Mouse (Mus musculus): ENCODE measurements around the gene Thsd7a. TPM values are rescaled to one million over a fixed set of nuclear protein-coding genes. Genes with fewer than 3 reads are reported as not detected.

Gene Thsd7a
- total and polyA plus RNA-seq, 3 experiments = 0.30 TPM; not detected in 2

DNA sequence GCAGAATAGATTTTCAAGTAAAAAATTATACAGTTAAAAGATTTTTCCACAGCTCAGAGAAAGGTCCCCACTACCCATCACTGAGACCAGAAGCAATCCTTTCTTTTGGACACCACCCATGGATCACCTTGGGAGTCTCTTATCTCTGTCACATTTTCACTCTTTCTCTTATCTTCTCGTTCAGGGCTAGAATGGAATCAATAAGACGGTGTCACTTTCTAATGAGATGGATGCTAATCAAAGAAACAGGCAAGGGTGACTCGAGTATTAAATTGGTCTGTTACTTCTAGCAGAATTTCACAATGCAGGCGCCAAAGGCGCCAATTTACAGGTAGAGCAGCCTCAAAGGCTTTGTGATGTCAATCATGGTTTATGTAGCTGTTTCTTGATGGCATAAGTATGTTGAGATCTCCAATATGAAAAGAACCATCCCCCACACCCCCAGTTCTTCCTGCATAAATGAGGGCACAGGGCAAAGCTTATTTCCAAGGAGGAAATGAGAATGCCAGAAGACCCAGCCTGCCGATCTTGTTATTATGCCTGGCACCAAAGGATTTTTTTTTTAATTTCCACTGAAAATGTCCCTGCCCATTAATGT is 173.5 kb downstream of the Thsd7a start:
- H3K27me3 ChIP-seq (replicated peaks) = no peaks in the 10 kb centered on the region
- no peaks in the 10 kb centered on the region for H3K4me1 ChIP-seq (ENCODE audit: control insufficient read depth in 1 of 2, insufficient read depth in 2 of 2)
- TF ChIP-seq MAFK (IDR thresholded peaks at IDR 0.05; ENCODE audit: insufficient replicate concordance, low read length) (no peak), NRF1 (IDR thresholded peaks at IDR 0.05; ENCODE audit: low read depth, low read length) (no peak), EP300 (IDR thresholded peaks at IDR 0.05; ENCODE audit: low read length) (no peak), MYC (IDR thresholded peaks at IDR 0.05; ENCODE audit: low read depth, low read length) (no peak)
- no peak overlapping the region for H3K27ac ChIP-seq (ENCODE audit: insufficient read depth, low read depth)
- no peaks in the 10 kb centered on the region for H3K79me2 ChIP-seq (replicated peaks; ENCODE audit: control insufficient read depth, extremely low read depth, insufficient read depth, poor library complexity, severe bottlenecking)
- no peaks in the 10 kb centered on the region for H3K9me3 ChIP-seq (replicated peaks; ENCODE audit: low read length)
- dilution Hi-C loops (cut with MboI; ENCODE audit: extremely low pct_ligation_motif_present, extremely low pct_unique_long_range_greater_than_20kb, low sequenced_read_pairs) (no loop called here), in situ Hi-C loops (cut with MboI; ENCODE audit: low pct_ligation_motif_present, low pct_unique_long_range_greater_than_20kb, low sequenced_read_pairs) (no loop called here)
- no peak for DNase-seq (ENCODE audit: extremely low read depth)
- H3K36me3 ChIP-seq (replicated peaks in 1 of 2; ENCODE audit: control insufficient read depth in 1 of 2, insufficient read depth in 1 of 2, low read length in 1 of 2) = no peaks in the 10 kb centered on the region
- H3K9ac ChIP-seq (ENCODE audit: insufficient read depth, low read depth) = no peak overlapping the region
- no peak overlapping the region for H3K4me2 ChIP-seq (ENCODE audit: insufficient read depth, low read depth, poor library complexity, severe bottlenecking)
- H3K4me3 ChIP-seq (replicated peaks in 1 of 3; ENCODE audit: low read depth in 2 of 3, low read length in 2 of 3, poor library complexity in 1 of 3) = no peak overlapping the region

DNA sequence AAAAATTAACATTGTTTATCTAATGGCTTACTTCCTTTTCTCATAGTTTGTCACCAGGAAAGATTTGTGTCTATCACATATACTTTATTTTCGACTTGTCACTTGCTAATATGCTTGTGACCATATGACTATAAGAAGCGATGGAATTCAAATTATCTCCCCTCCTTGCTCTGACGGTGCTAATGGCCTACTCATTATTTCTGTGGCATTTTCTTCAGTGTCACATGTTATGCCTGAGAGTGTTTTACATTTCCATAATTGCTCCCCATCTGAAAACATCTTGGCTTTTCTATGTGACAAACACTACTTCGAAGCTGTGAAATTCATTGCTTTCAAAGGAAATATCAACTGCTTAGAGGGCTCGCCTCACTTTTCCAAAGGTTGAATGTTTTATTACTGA is 177.0 kb downstream of the Thsd7a start:
- in situ Hi-C loops (cut with MboI; ENCODE audit: low pct_ligation_motif_present, low pct_unique_long_range_greater_than_20kb, low sequenced_read_pairs) (no loop called here), dilution Hi-C loops (cut with MboI; ENCODE audit: extremely low pct_ligation_motif_present, extremely low pct_unique_long_range_greater_than_20kb, low sequenced_read_pairs) (no loop called here)
- Histone ChIP-seq H3K27me3 (replicated peaks) (no peaks in the 10 kb centered on the region), H3K79me2 (replicated peaks; ENCODE audit: control insufficient read depth, extremely low read depth, insufficient read depth, poor library complexity, severe bottlenecking) (no peaks in the 10 kb centered on the region), H3K4me3 (replicated peaks in 1 of 3; ENCODE audit: low read depth in 2 of 3, low read length in 2 of 3, poor library complexity in 1 of 3) (no peak overlapping the region), H3K4me1 (ENCODE audit: control insufficient read depth in 1 of 2, insufficient read depth in 2 of 2) (no peaks in the 10 kb centered on the region), H3K27ac (ENCODE audit: insufficient read depth, low read depth) (no peak overlapping the region), H3K9ac (ENCODE audit: insufficient read depth, low read depth) (no peak overlapping the region), H3K4me2 (ENCODE audit: insufficient read depth, low read depth, poor library complexity, severe bottlenecking) (no peak overlapping the region), H3K9me3 (replicated peaks; ENCODE audit: low read length) (no peaks in the 10 kb centered on the region), H3K36me3 (replicated peaks in 1 of 2; ENCODE audit: control insufficient read depth in 1 of 2, insufficient read depth in 1 of 2, low read length in 1 of 2) (no peaks in the 10 kb centered on the region)
- TF ChIP-seq MAZ (IDR thresholded peaks at IDR 0.05; ENCODE audit: low read depth, low read length) = no peak
- TF ChIP-seq GABPA (IDR thresholded peaks at IDR 0.05; ENCODE audit: insufficient replicate concordance, low read depth, low read length) = no peak
- TF ChIP-seq CTCF (conservative IDR thresholded peaks at IDR 0.05 in 1 of 2, IDR thresholded peaks at IDR 0.05 in 1 of 2; ENCODE audit: low read depth in 2 of 2, low read length in 2 of 2) = no peak
- no peak for DNase-seq (ENCODE audit: extremely low read depth)

DNA sequence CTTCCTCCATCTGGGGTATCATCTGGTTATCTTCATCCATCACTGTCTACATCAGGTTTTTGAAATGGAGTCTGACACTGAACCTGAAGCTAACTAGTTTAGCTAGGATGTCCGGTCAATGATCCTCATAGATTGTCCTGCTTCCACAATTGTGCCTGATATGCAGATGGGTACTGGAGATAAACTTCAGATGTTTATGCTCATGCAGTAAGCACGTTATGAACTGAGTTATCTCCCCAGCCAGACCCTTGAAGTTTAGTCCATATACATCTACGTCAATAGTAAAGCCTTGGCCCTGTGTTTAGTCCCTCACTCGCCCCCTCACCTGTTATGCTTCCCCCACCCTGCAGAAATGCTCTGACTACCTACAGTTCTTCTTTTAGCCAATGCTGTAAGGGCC is 184.1 kb downstream of the Thsd7a start:
- in situ Hi-C loops (cut with MboI; ENCODE audit: low pct_ligation_motif_present, low pct_unique_long_range_greater_than_20kb, low sequenced_read_pairs) (no loop called here), dilution Hi-C loops (cut with MboI; ENCODE audit: extremely low pct_ligation_motif_present, extremely low pct_unique_long_range_greater_than_20kb, low sequenced_read_pairs) (no loop called here)
- H3K9me3 ChIP-seq (replicated peaks; ENCODE audit: low read length) = peaks cover 3% of the 10 kb centered on the region
- no peak overlapping the region for H3K27ac ChIP-seq (ENCODE audit: insufficient read depth, low read depth)
- no peak overlapping the region for H3K4me3 ChIP-seq (replicated peaks in 1 of 3; ENCODE audit: low read depth in 2 of 3, low read length in 2 of 3, poor library complexity in 1 of 3)
- DNase-seq (ENCODE audit: extremely low read depth) = no peak
- no peaks in the 10 kb centered on the region for H3K27me3 ChIP-seq (replicated peaks)
- H3K36me3 ChIP-seq (replicated peaks in 1 of 2; ENCODE audit: control insufficient read depth in 1 of 2, insufficient read depth in 1 of 2, low read length in 1 of 2) = no peaks in the 10 kb centered on the region
- no peak for TF ChIP-seq SMC3 (IDR thresholded peaks at IDR 0.05; ENCODE audit: low read depth, low read length)
- no peak for TF ChIP-seq NELFE (IDR thresholded peaks at IDR 0.05; ENCODE audit: low read depth, low read length)
- TF ChIP-seq POLR2AphosphoS2 (IDR thresholded peaks at IDR 0.05; ENCODE audit: low read depth, low read length) = no peak
- TF ChIP-seq HCFC1 (IDR thresholded peaks at IDR 0.05; ENCODE audit: low read depth, low read length) = no peak
- TF ChIP-seq POLR2A (IDR thresholded peaks at IDR 0.05; ENCODE audit: low read depth, low read length) = no peak
- TF ChIP-seq CHD1 (IDR thresholded peaks at IDR 0.05; ENCODE audit: low read depth, low read length) = no peak
- TF ChIP-seq SIN3A (IDR thresholded peaks at IDR 0.05; ENCODE audit: low read length) = no peak
- TF ChIP-seq MXI1 (IDR thresholded peaks at IDR 0.05; ENCODE audit: low read depth, low read length) = no peak
- TF ChIP-seq ELF1 (IDR thresholded peaks at IDR 0.05; ENCODE audit: low read depth, low read length) = no peak
- H3K4me1 ChIP-seq (ENCODE audit: control insufficient read depth in 1 of 2, insufficient read depth in 2 of 2) = no peaks in the 10 kb centered on the region
- no peak overlapping the region for H3K9ac ChIP-seq (ENCODE audit: insufficient read depth, low read depth)
- H3K79me2 ChIP-seq (replicated peaks; ENCODE audit: control insufficient read depth, extremely low read depth, insufficient read depth, poor library complexity, severe bottlenecking) = no peaks in the 10 kb centered on the region
- no peak overlapping the region for H3K4me2 ChIP-seq (ENCODE audit: insufficient read depth, low read depth, poor library complexity, severe bottlenecking)
